Mouse (Mus musculus) limb, embryonic 14.5 days (tissue): ENCODE data around the gene Dcun1d2. TPM values are rescaled to one million over a fixed set of nuclear protein-coding genes. Genes with fewer than 3 reads are reported as not detected.

Experiments
- ATAC-seq: fragments of 200-750 bp; cut with Nextera tagmentation; 2 replicates; pipeline ENCODE4 v1.8.0; 2017; ENCODE audit warnings: low read depth, moderate number of reproducible peaks, moderate TSS enrichment; ENCODE audit not compliant: low FRiP score
- DNase-seq: peaks from one replicate; pipeline ENCODE4 v3.0.0-alpha.2; 2015; ENCODE audit warnings: low spot score
- H3K27ac ChIP-seq: fragments of 300-500 bp; sonication (generic); replicated peaks from 2 replicates; pipeline ENCODE4 v1.5.1; 2014; ENCODE audit warnings: low read depth, mild to moderate bottlenecking, low read length, moderate library complexity, mixed read lengths
- H3K27me3 ChIP-seq: fragments of 300-500 bp; sonication (generic); 2 replicates; pipeline ENCODE4 v1.6.1; 2014; ENCODE audit warnings: low read length, mixed read lengths; ENCODE audit not compliant: control insufficient read depth, insufficient read depth
- H3K36me3 ChIP-seq: fragments of 300-500 bp; sonication (generic); 2 replicates; pipeline ENCODE4 v1.6.1; 2014; ENCODE audit warnings: mild to moderate bottlenecking, low read length, moderate library complexity, mixed read lengths; ENCODE audit not compliant: control insufficient read depth, insufficient read depth
- H3K4me1 ChIP-seq: fragments of 300-500 bp; sonication (generic); 2 replicates; pipeline ENCODE4 v1.6.1; 2014; ENCODE audit warnings: antibody characterized with exemption, low read length, mixed read lengths; ENCODE audit not compliant: control insufficient read depth, insufficient read depth
- H3K4me2 ChIP-seq: fragments of 300-500 bp; sonication (generic); replicated peaks from 2 replicates; pipeline ENCODE4 v1.6.1; 2014; ENCODE audit warnings: low read depth, mild to moderate bottlenecking, low read length, moderate library complexity; ENCODE audit not compliant: severe bottlenecking
- H3K4me3 ChIP-seq: fragments of 300-500 bp; sonication (generic); replicated peaks from 2 replicates; pipeline ENCODE4 v1.5.1; 2014; ENCODE audit warnings: low read length
- H3K9ac ChIP-seq: fragments of 300-500 bp; sonication (generic); 2 replicates; pipeline ENCODE4 v1.6.1; 2014; ENCODE audit warnings: mild to moderate bottlenecking, low read depth, low read length, moderate library complexity; ENCODE audit not compliant: severe bottlenecking
- H3K9me3 ChIP-seq: fragments of 300-500 bp; sonication (generic); 2 replicates; pipeline ENCODE4 v1.6.1; 2016; ENCODE audit warnings: low read length; ENCODE audit not compliant: control insufficient read depth
- POLR2A ChIP-seq: fragments of 200-500 bp; IDR thresholded peaks from 2 replicates; pipeline ENCODE4 v1.8.0; 2012; ENCODE audit warnings: inconsistent platforms, mild to moderate bottlenecking, moderate library complexity, borderline replicate concordance; ENCODE audit not compliant: insufficient read depth, insufficient read length; ENCODE audit errors: extremely low read depth
- WGBS: fragments of 180-500 bp; shearing (Covaris S2); extraction: QIAGEN DNeasy Blood & Tissue Kit; methylation state at CpG from one replicate; pipeline ENCODE4 v1.1.7; 2014; 5-methylcytosine and 5-hydroxymethylcytosine counted together
- polyA plus RNA-seq, 2 experiments: library from polyadenylated mRNA; depleted of rRNA in 1 of 2; stranded (reverse) in 1 of 2; unstranded in 1 of 2; fragments of >200 nt; fragmentation: Nextera tagmentation in 1 of 2; extraction: Ambion mirVana in 1 of 2; gene quantifications; 2 replicates each; pipeline versions ENCODE4 v1.2.1 to v1.2.3; 2012 to 2014

Dcun1d2 gene
- polyA plus RNA-seq, 2 experiments, result 30.5 to 32.5 TPM

- no peak overlapping the region for H3K4me3 ChIP-seq
- no peak overlapping the region for H3K27ac ChIP-seq
- H3K4me2 ChIP-seq, result no peak overlapping the region
- H3K36me3 ChIP-seq, result no peaks in the 10 kb centered on the region
- no peaks in the 10 kb centered on the region for H3K27me3 ChIP-seq
- no peak for DNase-seq
- no peak for ATAC-seq
- H3K9ac ChIP-seq, result no peak overlapping the region
- H3K9me3 ChIP-seq, result no peaks in the 10 kb centered on the region
- WGBS, result 89% methylated on average over 9 of the region's 9 CpGs
- no peak for TF ChIP-seq POLR2A
- H3K4me1 ChIP-seq, result no peaks in the 10 kb centered on the region
Measured at GRCm38 (mm10) chr8:13240055-13240454, 47.9 kb downstream of the Dcun1d2 start.

DNA sequence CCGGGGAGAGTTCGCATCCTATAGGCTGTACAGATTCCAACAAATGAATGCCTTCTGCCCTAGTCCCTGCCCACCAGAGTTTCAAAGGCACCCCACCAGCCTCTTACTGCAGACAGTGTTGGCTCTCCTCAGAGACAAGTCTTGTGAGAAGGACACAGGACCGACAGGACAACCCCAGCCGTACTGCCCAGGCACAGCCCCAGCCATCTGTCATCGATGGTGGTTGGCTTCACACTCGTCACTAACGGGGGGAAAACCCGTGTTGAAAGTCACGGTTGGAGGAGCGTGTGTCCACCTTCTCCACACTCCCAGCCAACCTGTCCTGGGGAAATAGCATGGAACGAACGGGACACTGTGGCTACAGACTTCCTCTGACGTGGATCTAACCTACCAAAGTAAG lies 53.1 kb downstream of the Dcun1d2 start:
- Histone ChIP-seq H3K9ac (no peak overlapping the region), H3K4me3 (no peak overlapping the region), H3K9me3 (no peaks in the 10 kb centered on the region), H3K4me2 (no peak overlapping the region), H3K4me1 (no peaks in the 10 kb centered on the region), H3K27me3 (no peaks in the 10 kb centered on the region), H3K36me3 (no peaks in the 10 kb centered on the region), H3K27ac (no peak overlapping the region)
- TF ChIP-seq POLR2A, result no peak
- ATAC-seq, result no peak
- WGBS, result 90% methylated on average over 13 of the region's 13 CpGs
- DNase-seq, result no peak

GRCm38 (mm10) chr8:13230471-13230870 lies 57.5 kb downstream of the Dcun1d2 start:
- Histone ChIP-seq H3K4me2 (no peak overlapping the region), H3K9me3 (no peaks in the 10 kb centered on the region), H3K36me3 (no peaks in the 10 kb centered on the region), H3K27ac (no peak overlapping the region), H3K4me1 (peaks cover 11% of the 10 kb centered on the region), H3K9ac (no peak overlapping the region), H3K27me3 (no peaks in the 10 kb centered on the region), H3K4me3 (no peak overlapping the region)
- no peak for TF ChIP-seq POLR2A
- 86% methylated on average over 4 of the region's 4 CpGs for WGBS
- DNase-seq (no peak), ATAC-seq (no peak)

DNA sequence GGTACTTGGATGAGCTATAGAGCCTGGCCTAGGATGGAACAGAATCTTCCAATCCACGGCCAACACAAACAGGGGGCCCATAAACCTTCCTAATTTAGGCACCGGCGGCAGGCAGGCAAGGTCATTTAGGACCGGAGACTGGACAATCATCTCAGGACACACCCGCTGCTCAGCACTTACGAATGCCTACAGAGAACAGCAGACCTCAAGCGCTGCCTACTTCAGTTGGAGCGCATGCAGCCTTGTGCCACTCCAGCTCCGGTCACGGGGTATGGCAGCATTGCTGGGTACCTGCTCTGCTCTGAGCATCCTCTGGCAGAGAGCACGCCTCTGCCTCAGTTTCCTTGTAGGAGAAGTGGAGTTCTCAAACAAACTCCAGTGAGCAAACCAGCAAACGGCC lies 58.1 kb downstream of the Dcun1d2 start:
- DNase-seq (no peak), ATAC-seq (no peak)
- no peak overlapping the region for H3K9ac ChIP-seq
- H3K36me3 ChIP-seq, result no peaks in the 10 kb centered on the region
- H3K4me1 ChIP-seq, result peaks cover 11% of the 10 kb centered on the region
- no peak overlapping the region for H3K4me3 ChIP-seq
- H3K27me3 ChIP-seq, result no peaks in the 10 kb centered on the region
- H3K4me2 ChIP-seq, result no peak overlapping the region
- no peak for TF ChIP-seq POLR2A
- no peak overlapping the region for H3K27ac ChIP-seq
- no peaks in the 10 kb centered on the region for H3K9me3 ChIP-seq
- WGBS, result 58% methylated on average over 12 of the region's 12 CpGs

GRCm38 (mm10) chr8:13228923-13229610 lies 58.9 kb downstream of the Dcun1d2 start:
- TF ChIP-seq POLR2A, result no peak
- H3K27ac ChIP-seq, result no peak overlapping the region
- H3K4me3 ChIP-seq, result no peak overlapping the region
- peaks cover 11% of the 10 kb centered on the region for H3K4me1 ChIP-seq
- peak; percentile 27; the same call in 1 of the 2 replicates for ATAC-seq
- H3K27me3 ChIP-seq, result no peaks in the 10 kb centered on the region
- no peaks in the 10 kb centered on the region for H3K36me3 ChIP-seq
- no peak overlapping the region for H3K4me2 ChIP-seq
- DNase-seq, result no peak
- no peak overlapping the region for H3K9ac ChIP-seq
- no peaks in the 10 kb centered on the region for H3K9me3 ChIP-seq
- WGBS, result 21% methylated on average over 9 of the region's 9 CpGs
